Mouse (Mus musculus): ENCODE results near the gene Ccdc137. TPM values are rescaled to one million over a fixed set of nuclear protein-coding genes. Genes with fewer than 3 reads are reported as not detected.

Gene Ccdc137
- 14.0 TPM for polyA plus RNA-seq (2014; fragmentation: Illumina TruSeq; extraction: RNeasy Lipid Tissue Mini Kit (QIAGEN cat#74804))

GRCm38 (mm10) chr11:120457772-120458751 is at the start of gene Ccdc137, which contains the start of gene Oxld1:
Gene Ccdc137 (plus strand): TSS chr11:120458115.
Gene Oxld1 (minus strand): TSS chr11:120458068.

DNA sequence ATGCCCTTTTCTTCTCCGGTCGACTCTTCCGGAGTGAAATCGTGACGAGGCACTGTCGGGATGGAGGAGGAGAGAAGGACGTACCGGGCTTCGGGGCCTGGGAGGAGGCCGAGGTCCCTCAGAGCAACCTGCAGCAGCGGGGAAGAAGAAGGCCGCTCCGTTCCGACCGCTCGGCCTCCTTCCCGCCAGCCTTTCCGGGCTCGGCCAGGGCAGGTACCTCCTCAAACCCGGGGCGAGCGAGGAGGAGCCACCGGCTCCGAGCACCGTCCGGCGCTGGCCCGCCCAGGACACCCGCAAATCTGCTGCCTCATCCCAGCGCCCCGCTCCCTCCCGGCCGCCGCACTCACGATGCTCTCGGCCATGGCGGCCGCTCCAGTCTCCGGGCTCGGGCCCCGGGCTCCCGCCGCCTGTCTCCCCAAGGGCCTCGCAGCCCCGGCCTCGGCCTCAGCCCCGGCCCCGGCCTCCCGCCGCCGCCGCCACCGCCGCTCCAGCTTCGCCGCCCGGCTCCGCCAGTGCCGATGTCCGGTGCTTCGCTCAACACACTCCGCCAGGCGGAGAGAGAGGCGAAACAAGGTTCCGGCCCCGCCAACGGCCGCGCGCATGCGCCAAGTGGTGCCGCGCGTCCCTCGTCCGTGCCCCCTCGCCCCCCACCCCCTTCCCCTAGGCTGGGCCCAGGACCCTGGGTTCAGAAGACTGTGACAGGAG is 20.6 kb upstream of the Ccdc137 start, which contains the start of gene Nploc4:
Nploc4 (minus strand) TSS at position 557 of the 705 bp plus-strand sequence.

DNA sequence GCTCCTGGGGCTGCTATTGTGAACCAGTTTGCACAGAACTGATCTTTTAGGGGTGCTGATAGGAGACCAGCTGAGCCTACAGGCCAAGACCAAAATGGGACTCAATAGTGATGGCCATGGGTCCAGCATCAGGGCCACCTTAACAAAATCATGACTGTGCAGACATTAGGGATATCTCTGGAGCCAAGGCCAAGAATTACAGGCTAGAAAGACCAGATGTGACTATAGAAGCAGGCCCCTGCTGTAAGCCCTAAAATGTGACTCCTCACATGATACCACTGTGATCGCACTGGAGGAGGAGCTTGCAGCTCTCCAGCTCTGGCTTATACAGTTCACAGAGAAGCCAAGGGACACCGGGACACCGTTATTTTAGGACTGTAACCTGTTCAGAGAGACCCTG is 15.6 kb upstream of the Ccdc137 start, which contains the start of gene Tspan10:
Tspan10 (plus strand) TSS at position 301 of the 400 bp plus-strand sequence.

DNA sequence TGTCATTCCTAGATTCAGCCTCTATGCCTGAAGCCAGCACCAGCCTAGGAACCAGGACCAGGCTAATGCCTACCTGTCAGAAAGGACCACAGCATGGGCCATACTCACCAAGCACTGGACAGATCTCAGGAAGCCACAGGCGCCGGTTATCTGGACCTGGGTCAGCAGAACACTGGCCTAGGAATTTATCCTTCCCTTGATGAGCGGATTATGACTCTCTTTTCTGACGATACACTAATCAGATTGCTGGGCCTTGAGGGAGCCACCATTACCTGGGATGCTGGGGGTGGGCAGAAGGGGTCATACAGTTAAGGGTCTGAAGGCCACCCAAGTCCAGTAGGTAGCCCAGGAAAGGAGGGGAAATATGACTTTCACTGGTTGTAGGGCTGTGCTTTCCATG is 4.6 kb upstream of the Ccdc137 start, which contains the start of gene Pde6g:
Pde6g (minus strand) TSS at position 195 of the 400 bp plus-strand sequence.

DNA sequence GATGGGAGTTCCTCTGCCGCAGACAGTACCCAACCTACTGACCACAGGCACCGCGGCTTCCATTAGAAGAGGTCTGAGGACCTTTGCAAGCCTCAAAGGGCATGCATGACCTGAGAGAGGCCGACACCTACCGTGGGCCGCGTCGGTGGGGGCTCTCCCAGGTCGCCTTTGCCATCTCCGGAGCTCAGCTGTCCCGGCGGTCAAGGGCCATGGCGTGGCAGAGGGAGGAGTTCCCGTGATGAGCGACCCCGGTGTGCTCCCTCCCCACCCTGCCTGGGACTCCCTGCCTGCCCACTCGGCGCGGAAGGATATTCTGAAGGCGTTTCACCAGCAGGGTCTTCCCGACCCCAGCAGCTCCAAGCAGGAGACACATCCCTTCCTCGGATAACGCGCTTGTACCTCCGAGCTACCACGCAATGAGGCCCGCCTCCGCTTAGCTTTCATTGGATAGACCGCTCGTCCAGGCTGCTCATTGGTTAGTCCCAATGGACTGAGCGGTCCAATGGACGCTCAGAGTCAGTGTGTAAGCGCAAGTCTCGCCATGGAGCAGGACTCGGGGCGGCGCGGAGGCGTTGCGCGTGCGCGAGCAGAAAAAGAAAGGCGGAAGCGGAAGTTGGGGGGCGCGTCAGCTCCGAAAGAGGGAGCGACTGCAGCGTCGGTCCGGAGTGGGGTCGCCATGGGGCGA is 9.3 kb downstream of the Ccdc137 start, which contains the start of gene Arl16:
Arl16 (minus strand) TSS at position 557 of the 685 bp plus-strand sequence.

DNA sequence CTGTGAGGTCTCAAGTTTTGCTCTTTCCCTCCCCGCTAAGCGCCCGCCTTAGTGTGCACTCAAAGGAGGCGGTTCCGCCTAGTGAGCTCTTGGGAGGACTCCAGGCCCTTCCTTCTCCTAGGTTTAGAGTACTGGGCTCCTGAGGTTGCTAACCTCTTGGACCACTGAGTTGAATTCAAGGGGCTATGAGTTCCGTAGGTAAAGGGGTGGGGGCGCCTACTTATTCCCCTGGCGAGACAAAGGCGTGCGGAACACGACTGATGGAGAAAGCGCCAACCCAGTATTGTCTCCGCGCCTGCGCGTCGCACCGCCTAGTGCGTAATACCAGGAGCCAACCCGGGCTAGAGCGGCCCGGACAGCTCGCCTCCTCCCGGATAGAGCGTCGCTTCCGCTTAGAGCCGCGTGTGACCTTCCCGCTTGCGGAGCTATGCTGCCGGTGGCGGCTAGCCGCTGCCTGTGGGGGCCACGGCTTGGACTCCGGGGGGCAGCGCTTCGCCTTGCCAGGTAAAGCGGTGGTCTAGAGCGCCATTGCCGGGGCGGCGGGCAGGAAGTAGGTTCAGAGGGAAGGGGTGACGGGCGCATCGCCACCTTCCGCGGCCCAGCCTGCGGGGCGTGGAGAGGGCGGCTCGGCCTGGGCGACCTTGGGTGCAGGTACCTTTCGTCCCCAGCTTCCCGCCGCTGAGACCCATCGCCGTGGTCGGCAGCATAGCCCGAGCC is 26.5 kb downstream of the Ccdc137 start, which contains the start of gene Mrpl12:
Mrpl12 (plus strand) TSS at position 349 of the 717 bp plus-strand sequence.

DNA sequence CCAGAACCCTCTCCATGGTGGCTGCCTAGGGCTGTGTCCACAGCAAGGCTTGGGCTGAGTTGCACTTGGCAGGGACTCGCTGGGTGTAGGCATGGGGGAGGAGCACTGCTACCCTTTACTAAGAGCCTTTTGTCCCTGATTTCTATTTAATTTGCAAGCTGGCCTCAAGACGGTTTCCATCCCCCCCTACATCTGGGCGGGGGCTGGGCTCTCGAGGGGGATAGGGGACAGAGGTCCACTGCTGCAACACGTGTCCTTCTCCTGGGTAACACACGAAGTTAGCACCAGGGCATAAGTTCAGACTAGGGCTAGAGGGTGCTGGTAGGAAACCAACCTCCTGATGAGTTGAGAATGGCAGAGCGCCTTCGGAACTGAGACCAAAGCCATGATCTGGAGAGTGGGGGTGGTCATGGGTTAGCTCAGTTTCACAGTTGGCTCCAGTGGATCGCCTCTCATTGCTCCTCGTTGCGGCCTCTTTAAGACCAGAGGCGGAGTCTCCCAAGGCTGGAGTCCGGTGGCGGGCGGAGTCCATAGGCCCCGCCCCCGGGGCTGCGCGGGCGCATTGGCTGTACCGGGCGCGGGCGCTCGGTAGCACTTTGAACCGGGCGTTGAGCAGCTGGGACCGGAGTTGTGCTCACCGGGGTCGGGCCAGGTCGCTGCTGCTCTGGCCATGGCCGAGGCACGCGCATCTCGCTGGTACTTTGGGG is 33.6 kb downstream of the Ccdc137 start, which contains the start of gene Slc25a10:
Slc25a10 (plus strand) TSS at position 524 of the 707 bp plus-strand sequence.

Other genes with a start within 250 kb of the Ccdc137 start
- gene Bahcc1, start 225.2 kb upstream of the Ccdc137 start, polyA plus RNA-seq (2014; fragmentation: Illumina TruSeq; extraction: RNeasy Lipid Tissue Mini Kit (QIAGEN cat#74804)): 2.5 TPM
- 659 TPM for gene Actg1, start 109.6 kb upstream of the Ccdc137 start, polyA plus RNA-seq (2014; fragmentation: Illumina TruSeq; extraction: RNeasy Lipid Tissue Mini Kit (QIAGEN cat#74804))
- gene Fscn2, start 96.6 kb upstream of the Ccdc137 start, polyA plus RNA-seq (2014; fragmentation: Illumina TruSeq; extraction: RNeasy Lipid Tissue Mini Kit (QIAGEN cat#74804)): not detected
- gene Faap100, start 79.4 kb upstream of the Ccdc137 start, polyA plus RNA-seq (2014; fragmentation: Illumina TruSeq; extraction: RNeasy Lipid Tissue Mini Kit (QIAGEN cat#74804)): not detected
- 22.0 TPM for gene Nploc4, start 20.4 kb upstream of the Ccdc137 start, polyA plus RNA-seq (2014; fragmentation: Illumina TruSeq; extraction: RNeasy Lipid Tissue Mini Kit (QIAGEN cat#74804))
- not detected for gene Tspan10, start 15.5 kb upstream of the Ccdc137 start, polyA plus RNA-seq (2014; fragmentation: Illumina TruSeq; extraction: RNeasy Lipid Tissue Mini Kit (QIAGEN cat#74804))
- not detected for gene Pde6g, start 4.6 kb upstream of the Ccdc137 start, polyA plus RNA-seq (2014; fragmentation: Illumina TruSeq; extraction: RNeasy Lipid Tissue Mini Kit (QIAGEN cat#74804))
- 1.5 TPM for gene Oxld1, start within 50 bp of the Ccdc137 start, polyA plus RNA-seq (2014; fragmentation: Illumina TruSeq; extraction: RNeasy Lipid Tissue Mini Kit (QIAGEN cat#74804))
- gene Arl16, start 9.5 kb downstream of the Ccdc137 start, polyA plus RNA-seq (2014; fragmentation: Illumina TruSeq; extraction: RNeasy Lipid Tissue Mini Kit (QIAGEN cat#74804)): 9.9 TPM
- gene Mrpl12, start 26.5 kb downstream of the Ccdc137 start, polyA plus RNA-seq (2014; fragmentation: Illumina TruSeq; extraction: RNeasy Lipid Tissue Mini Kit (QIAGEN cat#74804)): 1.2 TPM
- gene Slc25a10, start 33.7 kb downstream of the Ccdc137 start, polyA plus RNA-seq (2014; fragmentation: Illumina TruSeq; extraction: RNeasy Lipid Tissue Mini Kit (QIAGEN cat#74804)): not detected
- not detected for gene Gcgr, start 72.6 kb downstream of the Ccdc137 start, polyA plus RNA-seq (2014; fragmentation: Illumina TruSeq; extraction: RNeasy Lipid Tissue Mini Kit (QIAGEN cat#74804))
- 1.5 TPM for gene Mcrip1, start 91.6 kb downstream of the Ccdc137 start, polyA plus RNA-seq (2014; fragmentation: Illumina TruSeq; extraction: RNeasy Lipid Tissue Mini Kit (QIAGEN cat#74804))
- gene Ppp1r27, start 93.0 kb downstream of the Ccdc137 start, polyA plus RNA-seq (2014; fragmentation: Illumina TruSeq; extraction: RNeasy Lipid Tissue Mini Kit (QIAGEN cat#74804)): not detected
- gene P4hb, start 115.1 kb downstream of the Ccdc137 start, polyA plus RNA-seq (2014; fragmentation: Illumina TruSeq; extraction: RNeasy Lipid Tissue Mini Kit (QIAGEN cat#74804)): 235 TPM
- 29.1 TPM for gene Arhgdia, start 123.5 kb downstream of the Ccdc137 start, polyA plus RNA-seq (2014; fragmentation: Illumina TruSeq; extraction: RNeasy Lipid Tissue Mini Kit (QIAGEN cat#74804))
- 37.9 TPM for gene Alyref, start 140.2 kb downstream of the Ccdc137 start, polyA plus RNA-seq (2014; fragmentation: Illumina TruSeq; extraction: RNeasy Lipid Tissue Mini Kit (QIAGEN cat#74804))
- gene Anapc11, start 140.3 kb downstream of the Ccdc137 start, polyA plus RNA-seq (2014; fragmentation: Illumina TruSeq; extraction: RNeasy Lipid Tissue Mini Kit (QIAGEN cat#74804)): 5.8 TPM
- not detected for gene Npb, start 150.4 kb downstream of the Ccdc137 start, polyA plus RNA-seq (2014; fragmentation: Illumina TruSeq; extraction: RNeasy Lipid Tissue Mini Kit (QIAGEN cat#74804))
- gene Pcyt2, start 159.8 kb downstream of the Ccdc137 start, polyA plus RNA-seq (2014; fragmentation: Illumina TruSeq; extraction: RNeasy Lipid Tissue Mini Kit (QIAGEN cat#74804)): 3.4 TPM
- 3.2 TPM for gene Sirt7, start 167.1 kb downstream of the Ccdc137 start, polyA plus RNA-seq (2014; fragmentation: Illumina TruSeq; extraction: RNeasy Lipid Tissue Mini Kit (QIAGEN cat#74804))
- 10.4 TPM for gene Mafg, start 175.5 kb downstream of the Ccdc137 start, polyA plus RNA-seq (2014; fragmentation: Illumina TruSeq; extraction: RNeasy Lipid Tissue Mini Kit (QIAGEN cat#74804))
- gene Pycr1, start 185.7 kb downstream of the Ccdc137 start, polyA plus RNA-seq (2014; fragmentation: Illumina TruSeq; extraction: RNeasy Lipid Tissue Mini Kit (QIAGEN cat#74804)): 1.6 TPM
- gene Myadml2, start 190.0 kb downstream of the Ccdc137 start, polyA plus RNA-seq (2014; fragmentation: Illumina TruSeq; extraction: RNeasy Lipid Tissue Mini Kit (QIAGEN cat#74804)): not detected
- gene Notum, start 203.1 kb downstream of the Ccdc137 start, polyA plus RNA-seq (2014; fragmentation: Illumina TruSeq; extraction: RNeasy Lipid Tissue Mini Kit (QIAGEN cat#74804)): not detected
- gene Aspscr1, start 214.9 kb downstream of the Ccdc137 start, polyA plus RNA-seq (2014; fragmentation: Illumina TruSeq; extraction: RNeasy Lipid Tissue Mini Kit (QIAGEN cat#74804)): 0.77 TPM

Measured in ovary, adult 10 weeks (tissue).